Mouse (Mus musculus): Measurements from ENCODE around the gene Trip4. TPM values are rescaled to one million over a fixed set of nuclear protein-coding genes. Genes with fewer than 3 reads are reported as not detected.

The Trip4 gene
- polyA plus RNA-seq, 1 experiment = 10.8 TPM

DNA sequence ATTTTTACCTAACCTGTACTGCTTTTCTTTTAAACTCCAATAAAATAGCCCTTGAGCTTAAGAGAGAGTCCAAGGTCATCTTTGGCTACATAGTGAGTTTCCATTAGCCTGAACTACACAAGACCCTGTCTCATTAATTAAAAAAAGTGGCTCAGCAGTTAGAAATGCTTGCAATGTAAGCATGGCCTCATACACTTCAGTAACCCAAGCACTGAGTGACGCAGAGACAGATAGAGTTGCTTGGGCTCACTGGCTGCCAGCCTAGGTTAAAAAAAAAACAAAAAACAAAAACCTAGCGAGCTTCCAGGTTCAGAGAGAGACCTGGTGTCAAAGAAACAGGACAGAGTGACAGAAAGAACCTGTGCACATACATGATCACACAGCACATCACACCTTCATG lies 95.8 kb downstream of the Trip4 start:
- TF ChIP-seq CTCF (IDR thresholded peaks at IDR 0.05; ENCODE audit: borderline replicate concordance, control insufficient read depth, extremely low read depth, insufficient read depth, low read length, poor library complexity) (no peak), POLR2A (IDR thresholded peaks at IDR 0.05; ENCODE audit: control insufficient read depth, extremely low read depth, insufficient read depth, low read length, poor library complexity) (no peak)
- Histone ChIP-seq H3K27me3 (ENCODE audit: control insufficient read depth, insufficient read depth, low read length) (no peaks in the 10 kb centered on the region), H3K36me3 (ENCODE audit: control insufficient read depth, insufficient read depth, low read length) (no peaks in the 10 kb centered on the region), H3K4me3 (ENCODE audit: control insufficient read depth, insufficient read depth, low read length) (no peak overlapping the region), H3K4me1 (replicated peaks; ENCODE audit: control insufficient read depth, insufficient read depth, low read length) (no peaks in the 10 kb centered on the region), H3K27ac (ENCODE audit: control insufficient read depth, insufficient read depth, low read length) (no peak overlapping the region)
- DNase-seq = no peak
- 77% methylated on average over 2 of the region's 2 CpGs for WGBS

DNA sequence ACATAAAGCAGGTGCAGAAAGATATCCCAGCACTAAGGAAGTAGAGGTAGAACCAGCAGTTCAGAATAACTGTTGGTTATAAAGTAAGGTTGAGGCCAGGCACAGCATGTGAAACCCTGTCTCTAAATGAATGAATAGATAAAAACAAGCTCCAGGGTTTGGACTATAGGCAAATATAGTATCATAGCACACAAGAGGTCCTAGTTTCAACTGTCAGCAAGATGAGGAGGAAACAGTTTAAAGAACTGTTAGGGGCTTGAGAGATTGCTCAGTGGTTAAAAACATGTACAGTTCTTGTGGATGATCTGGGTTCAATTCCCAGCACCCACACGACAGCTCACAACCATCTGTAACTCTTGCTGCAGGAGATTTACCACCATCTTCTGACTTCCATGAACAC lies 96.8 kb downstream of the Trip4 start:
- Histone ChIP-seq H3K4me1 (replicated peaks; ENCODE audit: control insufficient read depth, insufficient read depth, low read length) (no peaks in the 10 kb centered on the region), H3K27me3 (ENCODE audit: control insufficient read depth, insufficient read depth, low read length) (no peaks in the 10 kb centered on the region), H3K36me3 (ENCODE audit: control insufficient read depth, insufficient read depth, low read length) (no peaks in the 10 kb centered on the region), H3K4me3 (ENCODE audit: control insufficient read depth, insufficient read depth, low read length) (no peak overlapping the region), H3K27ac (ENCODE audit: control insufficient read depth, insufficient read depth, low read length) (no peak overlapping the region)
- 86% methylated on average over 1 of the region's 1 CpGs for WGBS
- no peak for DNase-seq
- no peak for TF ChIP-seq CTCF (IDR thresholded peaks at IDR 0.05; ENCODE audit: borderline replicate concordance, control insufficient read depth, extremely low read depth, insufficient read depth, low read length, poor library complexity)

GRCm38 (mm10) chr9:65807818-65808217 lies 100.8 kb downstream of the Trip4 start:
- TF ChIP-seq POLR2A (IDR thresholded peaks at IDR 0.05; ENCODE audit: control insufficient read depth, extremely low read depth, insufficient read depth, low read length, poor library complexity) (no peak), CTCF (IDR thresholded peaks at IDR 0.05; ENCODE audit: borderline replicate concordance, control insufficient read depth, extremely low read depth, insufficient read depth, low read length, poor library complexity) (no peak)
- H3K4me3 ChIP-seq (ENCODE audit: control insufficient read depth, insufficient read depth, low read length) = no peak overlapping the region
- no peak overlapping the region for H3K27ac ChIP-seq (ENCODE audit: control insufficient read depth, insufficient read depth, low read length)
- WGBS = 96% methylated on average over 1 of the region's 1 CpGs
- no peaks in the 10 kb centered on the region for H3K27me3 ChIP-seq (ENCODE audit: control insufficient read depth, insufficient read depth, low read length)
- H3K36me3 ChIP-seq (ENCODE audit: control insufficient read depth, insufficient read depth, low read length) = no peaks in the 10 kb centered on the region
- DNase-seq = no peak
- H3K4me1 ChIP-seq (replicated peaks; ENCODE audit: control insufficient read depth, insufficient read depth, low read length) = no peaks in the 10 kb centered on the region

DNA sequence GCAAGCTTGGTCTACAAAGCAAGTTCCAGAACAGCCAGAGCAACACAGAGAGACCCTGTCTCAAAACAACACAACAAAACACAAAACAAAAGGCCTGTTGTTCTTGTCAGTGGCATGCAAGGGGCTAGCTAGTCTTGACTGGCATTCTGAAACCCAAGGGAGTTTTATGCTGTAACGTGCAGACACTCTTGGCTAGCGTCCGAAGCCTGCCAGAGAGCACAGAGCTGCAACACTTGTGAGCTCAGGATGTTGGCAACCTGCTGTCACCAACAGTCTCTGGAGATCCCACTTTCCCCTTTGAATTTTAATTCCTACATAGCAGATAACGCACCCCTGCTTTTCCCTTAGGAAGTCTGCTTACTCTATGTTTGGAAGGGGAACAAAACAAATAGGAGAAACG lies 101.3 kb downstream of the Trip4 start:
- Histone ChIP-seq H3K4me1 (replicated peaks; ENCODE audit: control insufficient read depth, insufficient read depth, low read length) (no peaks in the 10 kb centered on the region), H3K27me3 (ENCODE audit: control insufficient read depth, insufficient read depth, low read length) (no peaks in the 10 kb centered on the region), H3K27ac (ENCODE audit: control insufficient read depth, insufficient read depth, low read length) (no peak overlapping the region), H3K36me3 (ENCODE audit: control insufficient read depth, insufficient read depth, low read length) (no peaks in the 10 kb centered on the region), H3K4me3 (ENCODE audit: control insufficient read depth, insufficient read depth, low read length) (no peak overlapping the region)
- TF ChIP-seq POLR2A (IDR thresholded peaks at IDR 0.05; ENCODE audit: control insufficient read depth, extremely low read depth, insufficient read depth, low read length, poor library complexity) = no peak
- TF ChIP-seq CTCF (IDR thresholded peaks at IDR 0.05; ENCODE audit: borderline replicate concordance, control insufficient read depth, extremely low read depth, insufficient read depth, low read length, poor library complexity) = no peak
- no peak for DNase-seq
- WGBS = 97% methylated on average over 5 of the region's 5 CpGs

DNA sequence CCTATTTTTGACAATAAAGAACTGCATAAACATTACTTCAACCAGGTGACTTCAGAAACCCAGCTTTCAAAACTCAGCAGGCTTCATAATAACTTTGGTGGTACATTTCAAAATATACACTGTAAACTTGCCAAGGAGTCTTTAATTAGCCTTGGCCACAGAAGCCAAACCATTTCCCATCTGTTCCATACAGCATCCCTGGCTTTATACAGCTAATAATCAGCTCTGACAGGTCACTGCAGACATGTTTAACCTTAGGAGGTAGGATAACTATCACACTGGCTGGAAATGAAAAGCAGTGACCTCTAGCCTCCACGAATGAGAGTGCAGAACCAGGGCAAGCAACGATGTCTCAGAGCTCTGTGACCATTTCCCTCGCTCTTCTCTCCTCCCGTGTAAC lies 108.8 kb downstream of the Trip4 start:
- H3K27me3 ChIP-seq (ENCODE audit: control insufficient read depth, insufficient read depth, low read length) = no peaks in the 10 kb centered on the region
- H3K4me1 ChIP-seq (replicated peaks; ENCODE audit: control insufficient read depth, insufficient read depth, low read length) = no peaks in the 10 kb centered on the region
- DNase-seq = no peak
- WGBS = 85% methylated on average over 4 of the region's 4 CpGs
- no peak overlapping the region for H3K27ac ChIP-seq (ENCODE audit: control insufficient read depth, insufficient read depth, low read length)
- no peak for TF ChIP-seq POLR2A (IDR thresholded peaks at IDR 0.05; ENCODE audit: control insufficient read depth, extremely low read depth, insufficient read depth, low read length, poor library complexity)
- no peak for TF ChIP-seq CTCF (IDR thresholded peaks at IDR 0.05; ENCODE audit: borderline replicate concordance, control insufficient read depth, extremely low read depth, insufficient read depth, low read length, poor library complexity)
- H3K36me3 ChIP-seq (ENCODE audit: control insufficient read depth, insufficient read depth, low read length) = no peaks in the 10 kb centered on the region
- no peak overlapping the region for H3K4me3 ChIP-seq (ENCODE audit: control insufficient read depth, insufficient read depth, low read length)

GRCm38 (mm10) chr9:65795651-65796050 lies 112.9 kb downstream of the Trip4 start:
- TF ChIP-seq CTCF (IDR thresholded peaks at IDR 0.05; ENCODE audit: borderline replicate concordance, control insufficient read depth, extremely low read depth, insufficient read depth, low read length, poor library complexity) (no peak), POLR2A (IDR thresholded peaks at IDR 0.05; ENCODE audit: control insufficient read depth, extremely low read depth, insufficient read depth, low read length, poor library complexity) (no peak)
- H3K36me3 ChIP-seq (ENCODE audit: control insufficient read depth, insufficient read depth, low read length) = no peaks in the 10 kb centered on the region
- no peak overlapping the region for H3K27ac ChIP-seq (ENCODE audit: control insufficient read depth, insufficient read depth, low read length)
- no peak overlapping the region for H3K4me3 ChIP-seq (ENCODE audit: control insufficient read depth, insufficient read depth, low read length)
- no peaks in the 10 kb centered on the region for H3K4me1 ChIP-seq (replicated peaks; ENCODE audit: control insufficient read depth, insufficient read depth, low read length)
- H3K27me3 ChIP-seq (ENCODE audit: control insufficient read depth, insufficient read depth, low read length) = no peaks in the 10 kb centered on the region
- DNase-seq = no peak
- 94% methylated on average over 2 of the region's 2 CpGs for WGBS

DNA sequence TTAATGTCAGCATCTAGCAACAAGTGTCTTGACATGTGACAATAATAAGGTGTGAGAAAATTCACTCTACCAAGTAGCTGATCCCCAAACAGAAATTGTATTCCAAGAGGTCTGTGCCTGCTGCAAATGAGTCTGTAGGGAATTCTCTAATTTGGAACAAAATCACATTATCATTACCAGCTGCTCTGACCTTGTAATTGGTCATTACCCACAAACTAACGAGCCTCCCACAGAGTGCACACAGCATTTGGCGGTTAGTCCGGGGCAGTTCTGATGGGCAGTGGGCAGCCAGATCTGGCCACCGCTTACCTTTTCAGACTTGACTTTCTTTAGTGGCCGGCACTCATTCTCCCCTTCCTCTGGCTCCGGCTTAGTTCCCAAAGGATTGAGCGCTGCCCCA lies 114.3 kb downstream of the Trip4 start:
- Histone ChIP-seq H3K27me3 (ENCODE audit: control insufficient read depth, insufficient read depth, low read length) (no peaks in the 10 kb centered on the region), H3K36me3 (ENCODE audit: control insufficient read depth, insufficient read depth, low read length) (no peaks in the 10 kb centered on the region), H3K4me3 (ENCODE audit: control insufficient read depth, insufficient read depth, low read length) (no peak overlapping the region), H3K27ac (ENCODE audit: control insufficient read depth, insufficient read depth, low read length) (no peak overlapping the region), H3K4me1 (replicated peaks; ENCODE audit: control insufficient read depth, insufficient read depth, low read length) (no peaks in the 10 kb centered on the region)
- 98% methylated on average over 7 of the region's 7 CpGs for WGBS
- DNase-seq = no peak
- TF ChIP-seq POLR2A (IDR thresholded peaks at IDR 0.05; ENCODE audit: control insufficient read depth, extremely low read depth, insufficient read depth, low read length, poor library complexity) (no peak), CTCF (IDR thresholded peaks at IDR 0.05; ENCODE audit: borderline replicate concordance, control insufficient read depth, extremely low read depth, insufficient read depth, low read length, poor library complexity) (no peak)
